Mouse (Mus musculus) monocyte, adult 2 months (primary cell): ENCODE results near the gene Gpatch2l.

Experiments
- DNase-seq, 2 experiments: peaks; one replicate each; pipeline ENCODE4 v3.0.0; 2022; ENCODE audit warnings: low spot score in 2 of 2, low read depth in 1 of 2

Gene Gpatch2l

GRCm38 (mm10) chr12:86276895-86277294 lies 35.2 kb downstream of the Gpatch2l start:
- no peak for DNase-seq

- no peak for DNase-seq
These were observed 38.3 kb downstream of the Gpatch2l start for GRCm38 (mm10) chr12:86280000-86280399.

GRCm38 (mm10) chr12:86285704-86286103 lies 44.0 kb downstream of the Gpatch2l start:
- DNase-seq, result no peak

GRCm38 (mm10) chr12:86297450-86297849 lies 55.8 kb downstream of the Gpatch2l start:
- no peak for DNase-seq

GRCm38 (mm10) chr12:86302973-86303372 lies 61.3 kb downstream of the Gpatch2l start:
- no peak for DNase-seq

- no peak for DNase-seq
These were observed 63.4 kb downstream of the Gpatch2l start for GRCm38 (mm10) chr12:86305045-86305444.

- no peak for DNase-seq
These were observed 64.1 kb downstream of the Gpatch2l start for GRCm38 (mm10) chr12:86305635-86306243.

- DNase-seq, result no peak
These were observed 67.8 kb downstream of the Gpatch2l start for GRCm38 (mm10) chr12:86309474-86309873.

- no peak for DNase-seq
These were observed 68.2 kb downstream of the Gpatch2l start for GRCm38 (mm10) chr12:86309902-86310301.

- no peak for DNase-seq
These were observed 79.0 kb downstream of the Gpatch2l start for GRCm38 (mm10) chr12:86320629-86321028.

GRCm38 (mm10) chr12:86324297-86324696 lies 82.6 kb downstream of the Gpatch2l start:
- DNase-seq, result no peak

- DNase-seq, result no peak
These were observed 88.2 kb downstream of the Gpatch2l start for GRCm38 (mm10) chr12:86329813-86330212.

- DNase-seq, result no peak
These were observed 89.0 kb downstream of the Gpatch2l start for GRCm38 (mm10) chr12:86330684-86331083.

- no peak for DNase-seq
These were observed 89.6 kb downstream of the Gpatch2l start for GRCm38 (mm10) chr12:86331248-86331647.

GRCm38 (mm10) chr12:86336209-86336608 lies 94.6 kb downstream of the Gpatch2l start:
- no peak for DNase-seq

- no peak for DNase-seq
These were observed 95.2 kb downstream of the Gpatch2l start for GRCm38 (mm10) chr12:86336887-86337286.
